ENCODE assay signal across 8 mouse cellular contexts in the genomic region with DNA sequence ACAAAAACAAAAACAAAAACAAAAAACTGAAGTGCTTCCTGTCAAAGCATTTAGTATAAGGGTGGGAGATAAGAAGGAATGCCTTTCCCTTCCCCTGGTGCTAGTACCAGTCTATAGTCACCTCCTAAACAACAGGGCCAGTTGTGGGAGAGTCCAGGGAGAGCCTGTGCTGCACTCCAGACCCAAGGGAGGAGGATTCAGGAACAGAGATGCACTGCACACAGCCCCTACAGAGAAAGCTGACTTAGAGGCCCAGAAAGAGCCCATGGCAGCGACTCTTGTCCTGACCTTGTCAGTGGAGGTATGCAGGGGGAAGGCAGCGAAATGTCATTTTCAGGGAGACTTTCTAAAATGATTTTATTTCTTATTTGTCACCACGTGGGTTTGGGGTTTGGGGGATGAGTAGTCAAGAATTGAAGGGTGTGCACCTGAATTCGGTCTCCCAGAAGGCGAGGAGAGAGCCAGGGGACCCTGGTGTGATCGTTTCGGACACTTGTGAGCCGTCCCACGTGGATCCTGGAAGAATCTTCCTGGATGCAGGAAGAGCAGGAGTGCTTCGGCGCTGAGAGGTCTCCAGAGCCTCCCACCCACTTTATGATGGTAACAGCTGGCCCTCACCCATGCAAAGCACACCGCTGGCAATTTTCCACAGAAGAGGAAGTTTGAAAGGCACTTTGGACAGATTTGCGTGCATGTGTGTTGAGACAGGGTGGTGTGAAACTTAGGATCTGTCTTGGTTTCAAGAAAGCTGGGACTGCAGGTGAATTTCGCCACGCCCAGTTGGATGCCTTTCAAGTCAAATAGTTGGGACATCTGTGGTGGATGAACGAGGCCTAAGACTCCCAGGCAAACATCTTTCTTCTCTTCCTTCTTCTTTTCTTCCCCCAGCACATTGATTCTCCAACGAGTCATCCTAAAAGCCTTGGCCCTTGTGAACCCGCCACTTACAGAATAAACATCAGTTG. TPM values are rescaled to one million over a fixed set of nuclear protein-coding genes. Genes with fewer than 3 reads are reported as not detected.
DNase-seq lines count a peak whose midpoint lies in the region; ATAC-seq and TF ChIP-seq lines count a peak whose summit lies in the region.

No protein-coding gene starts in this region.

- H3K27me3 ChIP-seq in lung, embryonic 14.5 days (ENCODE audit: insufficient read depth, low read length): 0 out of 2 replicates have a peak, but pooled peaks cover 3% of the 10 kb centered on the region
- peaks cover 41% of the 10 kb centered on the region for H3K27me3 ChIP-seq in forebrain, embryonic 10.5 days (ENCODE audit: poor library complexity, severe bottlenecking)
- no peaks in the 10 kb centered on the region for H3K27me3 ChIP-seq in myocyte (ENCODE audit: control insufficient read depth, insufficient read depth, insufficient read length)

- no peaks in the 10 kb centered on the region for H3K36me3 ChIP-seq in lung, embryonic 14.5 days (ENCODE audit: insufficient read depth)
- no peaks in the 10 kb centered on the region for H3K36me3 ChIP-seq in forebrain, embryonic 10.5 days (replicated peaks)
- H3K36me3 ChIP-seq in myocyte (ENCODE audit: control insufficient read depth, insufficient read depth): peaks cover 6% of the 10 kb centered on the region

- H3ac ChIP-seq in myocyte (ENCODE audit: control insufficient read depth, insufficient read length): no peak overlapping the region

- 53% methylated on average over 18 of the region's 18 CpGs for WGBS in lung, embryonic 14.5 days
- WGBS in forebrain, embryonic 10.5 days: 60% methylated on average over 18 of the region's 18 CpGs

- peak overlapping the region; percentile 68 for H3K4me3 ChIP-seq in lung, embryonic 14.5 days (ENCODE audit: low read depth, low read length)
- H3K4me3 ChIP-seq in forebrain, embryonic 10.5 days: peak overlapping the region; percentile 63
- peak overlapping the region; percentile 95 for H3K4me3 ChIP-seq in myocyte

- no peak overlapping the region; the same call in 1 of the 2 replicates for H3K9ac ChIP-seq in lung, embryonic 14.5 days

- H3K4me1 ChIP-seq in lung, embryonic 14.5 days (ENCODE audit: insufficient read depth): 0 out of 2 replicates have a peak, but pooled peaks cover 3% of the 10 kb centered on the region
- H3K4me1 ChIP-seq in forebrain, embryonic 10.5 days: peaks cover 36% of the 10 kb centered on the region

- TF ChIP-seq CTCF in lung, embryonic 14.5 days (IDR thresholded peaks at IDR 0.05; ENCODE audit: low read depth): no peak

- H3K9me3 ChIP-seq in lung, embryonic 14.5 days (ENCODE audit: low read depth, low read length): no peaks in the 10 kb centered on the region
- H3K9me3 ChIP-seq in forebrain, embryonic 10.5 days: no peaks in the 10 kb centered on the region

- ATAC-seq in lung, embryonic 14.5 days (ENCODE audit: insufficient read depth): no peak

- no peak for DNase-seq in lung, embryonic 14.5 days
- no peak for DNase-seq in lung, adult 18-20 months
- no peak for DNase-seq in forebrain, embryonic 10.5 days (ENCODE audit: extremely low spot score, low spot score)
- peak; percentile 34 for DNase-seq in induced T-regulatory cell, adult 2 months (ENCODE audit: low read depth)
- DNase-seq in frontal cortex, postnatal 36 days (ENCODE audit: low spot score in 2 of 2): no peak
- DNase-seq in thymus, adult 18-20 months: no peak
- no peak for DNase-seq in kidney, postnatal 14 days

- H3K4me2 ChIP-seq in lung, embryonic 14.5 days: peak overlapping the region; percentile 99
- H3K4me2 ChIP-seq in myocyte (ENCODE audit: low read depth): peak overlapping the region; percentile 51

- peaks cover 8% of the 10 kb centered on the region for H3K79me2 ChIP-seq in myocyte (ENCODE audit: control insufficient read depth, insufficient read depth)

- TF ChIP-seq POLR2A in myocyte (IDR thresholded peaks at IDR 0.05; ENCODE audit: insufficient read length, low read depth): no peak

- peak overlapping the region; percentile 89; the same call in 1 of the 2 replicates for H3K27ac ChIP-seq in lung, embryonic 14.5 days (ENCODE audit: low read depth)
- H3K27ac ChIP-seq in forebrain, embryonic 10.5 days: no peak overlapping the region; the same call in 1 of the 2 replicates

TF ChIP-seq in myocyte, 11 proteins besides CTCF, POLR2A, EP300 and RAD21:
- TF ChIP-seq CEBPB (IDR thresholded peaks at IDR 0.05; ENCODE audit: insufficient read depth, poor library complexity, severe bottlenecking) (no peak), MYOD1 (IDR thresholded peaks at IDR 0.05; ENCODE audit: control insufficient read depth in 1 of 3, insufficient read length in 2 of 3, low read depth in 2 of 3) (no peak), TCF3 (IDR thresholded peaks at IDR 0.05; ENCODE audit: insufficient read length, low read depth) (no peak), E2F4 (IDR thresholded peaks at IDR 0.05; ENCODE audit: insufficient read depth) (no peak), REST (IDR thresholded peaks at IDR 0.05; ENCODE audit: insufficient read depth, insufficient read length) (no peak), POLR2AphosphoS2 (IDR thresholded peaks at IDR 0.05; ENCODE audit: insufficient read length, low read depth) (no peak), SRF (IDR thresholded peaks at IDR 0.05; ENCODE audit: control insufficient read depth, insufficient read length, low read depth) (no peak)

RNA-seq across cellular contexts. Expression of a gene that starts 0.6 kb away (rescaled TPM):
- polyA plus RNA-seq in lung, embryonic 14.5 days (2014; fragmentation: Nextera tagmentation; extraction: Ambion mirVana): 7.7 TPM in 2 replicates
- polyA plus RNA-seq in forebrain, embryonic 10.5 days (2016; fragmentation: Nextera tagmentation; extraction: Ambion mirVana): 3.8 and 3.9 TPM in 2 replicates
- 67.2 TPM for polyA plus RNA-seq in myocyte (2012; fragmentation: generic; extraction: Trizol)

RNA-seq across cellular contexts. Expression of a gene that starts 23.4 kb away (rescaled TPM):
- 9.9 and 10.5 TPM in 2 replicates for polyA plus RNA-seq in lung, embryonic 14.5 days (2014; fragmentation: Nextera tagmentation; extraction: Ambion mirVana)
- polyA plus RNA-seq in forebrain, embryonic 10.5 days (2016; fragmentation: Nextera tagmentation; extraction: Ambion mirVana): 2.8 and 2.9 TPM in 2 replicates
- polyA plus RNA-seq in myocyte (2012; fragmentation: generic; extraction: Trizol): 11.7 TPM

RNA-seq across cellular contexts. Expression of a gene that starts 24.5 kb away (rescaled TPM):
- 12.6 and 13.1 TPM in 2 replicates for polyA plus RNA-seq in lung, embryonic 14.5 days (2014; fragmentation: Nextera tagmentation; extraction: Ambion mirVana)
- polyA plus RNA-seq in forebrain, embryonic 10.5 days (2016; fragmentation: Nextera tagmentation; extraction: Ambion mirVana): 17.9 and 18.0 TPM in 2 replicates
- 15.3 TPM for polyA plus RNA-seq in myocyte (2012; fragmentation: generic; extraction: Trizol)

RNA-seq across cellular contexts. Expression of a gene that starts 35.0 kb away (rescaled TPM):
- 132 and 145 TPM in 2 replicates for polyA plus RNA-seq in lung, embryonic 14.5 days (2014; fragmentation: Nextera tagmentation; extraction: Ambion mirVana)
- 206 and 224 TPM in 2 replicates for polyA plus RNA-seq in forebrain, embryonic 10.5 days (2016; fragmentation: Nextera tagmentation; extraction: Ambion mirVana)
- polyA plus RNA-seq in myocyte (2012; fragmentation: generic; extraction: Trizol): 165 TPM

RNA-seq across cellular contexts. Expression of a gene that starts 37.4 kb away (rescaled TPM):
- 9.9 and 11.6 TPM in 2 replicates for polyA plus RNA-seq in lung, embryonic 14.5 days (2014; fragmentation: Nextera tagmentation; extraction: Ambion mirVana)
- polyA plus RNA-seq in forebrain, embryonic 10.5 days (2016; fragmentation: Nextera tagmentation; extraction: Ambion mirVana): 12.5 and 13.3 TPM in 2 replicates
- polyA plus RNA-seq in myocyte (2012; fragmentation: generic; extraction: Trizol): 1.9 TPM
